Mouse (Mus musculus) urinary bladder, postnatal 36 days (tissue): ENCODE results near the gene Rheb.
"Not testable (repeated sequence)": the region's sequence is repeated elsewhere in the genome, so short reads cannot be mapped to it uniquely, and the experiment has no call there.

Source experiments
- DNase-seq, 2 experiments: peaks; one replicate each; pipeline ENCODE4 v3.0.0; 2022; ENCODE audit warnings: low spot score in 2 of 2, mixed read lengths in 1 of 2

Rheb gene

GRCm38 (mm10) chr5:24792961-24793360 is 49.5 kb downstream of the Rheb start:
- no peak for DNase-seq

GRCm38 (mm10) chr5:24782957-24783356 is 59.5 kb downstream of the Rheb start:
- DNase-seq, result no peak

- DNase-seq, result no peak
Observed at GRCm38 (mm10) chr5:24781048-24781447, 61.4 kb downstream of the Rheb start.

GRCm38 (mm10) chr5:24779881-24780512 is 62.4 kb downstream of the Rheb start:
- no peak for DNase-seq

GRCm38 (mm10) chr5:24779321-24779720 is 63.1 kb downstream of the Rheb start:
- no peak for DNase-seq

GRCm38 (mm10) chr5:24778843-24779140 is 63.6 kb downstream of the Rheb start:
- no peak for DNase-seq

GRCm38 (mm10) chr5:24778082-24778842 is 64.2 kb downstream of the Rheb start:
- DNase-seq, result no peak

GRCm38 (mm10) chr5:24776681-24777080 is 65.7 kb downstream of the Rheb start:
- no peak for DNase-seq

- not testable (repeated sequence) for DNase-seq
Observed at GRCm38 (mm10) chr5:24774549-24774948, 67.9 kb downstream of the Rheb start.

- DNase-seq, result no peak
Observed at GRCm38 (mm10) chr5:24757816-24758215, 84.6 kb downstream of the Rheb start, which contains the start of gene Crygn. TSS of gene Crygn (minus strand) at chr5:24758008.

GRCm38 (mm10) chr5:24756931-24757330 is 85.5 kb downstream of the Rheb start:
- no peak for DNase-seq
